In genomic region chr1:153501644-153502321, GRCm38 (mm10) we compare ENCODE assay signal across 8 mouse cellular contexts. TPM values are rescaled to one million over a fixed set of nuclear protein-coding genes. Genes with fewer than 3 reads are reported as not detected.
DNase-seq lines count a peak whose midpoint lies in the region; ATAC-seq and TF ChIP-seq lines count a peak whose summit lies in the region.

No protein-coding gene starts in this region.

- H3ac ChIP-seq in myocyte (ENCODE audit: control insufficient read depth, insufficient read length): no peak overlapping the region

- H3K4me3 ChIP-seq in liver, embryonic 15.5 days (replicated peaks): no peak overlapping the region
- H3K4me3 ChIP-seq in liver, embryonic 11.5 days (ENCODE audit: low read depth, low read length): no peak overlapping the region
- 0 out of 2 replicates have a peak overlapping the region, but pooled peaks have one; percentile 13 for H3K4me3 ChIP-seq in bone marrow macrophage, adult 2 months (ENCODE audit: insufficient read depth, low read length)
- H3K4me3 ChIP-seq in kidney, adult 2 months (ENCODE audit: insufficient read depth, low read depth, low read length): no peak overlapping the region
- no peak overlapping the region for H3K4me3 ChIP-seq in myocyte

- H3K9me3 ChIP-seq in liver, embryonic 15.5 days (replicated peaks): no peaks in the 10 kb centered on the region
- no peaks in the 10 kb centered on the region for H3K9me3 ChIP-seq in liver, embryonic 11.5 days (ENCODE audit: control insufficient read depth, low read length)

- H3K4me1 ChIP-seq in liver, embryonic 15.5 days (replicated peaks): no peaks in the 10 kb centered on the region
- H3K4me1 ChIP-seq in liver, embryonic 11.5 days (replicated peaks; ENCODE audit: control insufficient read depth, insufficient read depth, low read length): no peaks in the 10 kb centered on the region
- peaks cover 18% of the 10 kb centered on the region for H3K4me1 ChIP-seq in bone marrow macrophage, adult 2 months (ENCODE audit: control insufficient read depth, insufficient read depth, low read length)
- H3K4me1 ChIP-seq in kidney, adult 2 months (ENCODE audit: control insufficient read depth, insufficient read depth, low read length): peaks cover 10% of the 10 kb centered on the region

- TF ChIP-seq POLR2A in bone marrow macrophage, adult 2 months (IDR thresholded peaks at IDR 0.05; ENCODE audit: borderline replicate concordance, low read depth, low read length): no peak
- no peak for TF ChIP-seq POLR2A in kidney, adult 2 months (IDR thresholded peaks at IDR 0.05; ENCODE audit: low read depth, low read length)
- no peak for TF ChIP-seq POLR2A in myocyte (IDR thresholded peaks at IDR 0.05; ENCODE audit: insufficient read length, low read depth)

- H3K4me2 ChIP-seq in liver, embryonic 15.5 days: no peak overlapping the region
- no peak overlapping the region for H3K4me2 ChIP-seq in liver, embryonic 11.5 days
- H3K4me2 ChIP-seq in myocyte (ENCODE audit: low read depth): no peak overlapping the region

- H3K9ac ChIP-seq in liver, embryonic 15.5 days: no peak overlapping the region
- no peak overlapping the region for H3K9ac ChIP-seq in liver, embryonic 11.5 days (ENCODE audit: low read depth, low read length)

- peak; percentile 31; the same call in 1 of the 2 replicates for TF ChIP-seq CTCF in bone marrow macrophage, adult 2 months (IDR thresholded peaks at IDR 0.05; ENCODE audit: low read depth, low read length)
- 0 out of 2 replicates have a peak, but pooled peaks have one; percentile 32 for TF ChIP-seq CTCF in kidney, adult 2 months (conservative IDR thresholded peaks at IDR 0.05; ENCODE audit: insufficient read depth, insufficient read length, low read depth, low read length)

- no peaks in the 10 kb centered on the region for H3K27me3 ChIP-seq in liver, embryonic 15.5 days
- H3K27me3 ChIP-seq in liver, embryonic 11.5 days (replicated peaks; ENCODE audit: control insufficient read depth, insufficient read depth, low read length): no peaks in the 10 kb centered on the region
- no peaks in the 10 kb centered on the region for H3K27me3 ChIP-seq in kidney, adult 2 months (replicated peaks; ENCODE audit: control insufficient read depth, insufficient read depth, low read length)
- H3K27me3 ChIP-seq in myocyte (ENCODE audit: control insufficient read depth, insufficient read depth, insufficient read length): no peaks in the 10 kb centered on the region

- ATAC-seq in liver, embryonic 15.5 days (ENCODE audit: insufficient read depth): peak; percentile 37
- ATAC-seq in liver, embryonic 11.5 days (replicated peaks; ENCODE audit: low FRiP score): no peak
- ATAC-seq in monocyte, adult 5-6 weeks (replicated peaks; ENCODE audit: insufficient number of reproducible peaks, low FRiP score, low TSS enrichment, poor library complexity, severe bottlenecking): no peak; the same call in 1 of the 2 replicates

- no peak for DNase-seq in liver, embryonic 11.5 days (ENCODE audit: low spot score)
- peak; percentile 91 for DNase-seq in kidney, adult 2 months
- no peak for DNase-seq in Muller cell, postnatal 12 days (ENCODE audit: inconsistent ontology term)
- no peak for DNase-seq in testis, postnatal 10 days (ENCODE audit: low spot score)

- no peak overlapping the region for H3K27ac ChIP-seq in liver, embryonic 15.5 days (replicated peaks)
- no peak overlapping the region for H3K27ac ChIP-seq in liver, embryonic 11.5 days (ENCODE audit: low read depth, low read length)
- H3K27ac ChIP-seq in bone marrow macrophage, adult 2 months (ENCODE audit: insufficient read depth, low read depth, low read length): peak overlapping the region; percentile 99
- peak overlapping the region; percentile 97 for H3K27ac ChIP-seq in kidney, adult 2 months (ENCODE audit: insufficient read depth, low read depth, low read length)

- WGBS in liver, embryonic 15.5 days (ENCODE audit: insufficient replicate concordance): 33% methylated on average over 5 of the region's 5 CpGs
- 39% methylated on average over 5 of the region's 5 CpGs for WGBS in liver, embryonic 11.5 days
- WGBS in kidney, adult 2 months: 28% methylated on average over 5 of the region's 5 CpGs

- no peaks in the 10 kb centered on the region for H3K79me2 ChIP-seq in myocyte (ENCODE audit: control insufficient read depth, insufficient read depth)

- H3K36me3 ChIP-seq in liver, embryonic 15.5 days (replicated peaks): no peaks in the 10 kb centered on the region
- H3K36me3 ChIP-seq in liver, embryonic 11.5 days (ENCODE audit: control insufficient read depth, insufficient read depth, low read length): no peaks in the 10 kb centered on the region
- H3K36me3 ChIP-seq in kidney, adult 2 months (ENCODE audit: control insufficient read depth, insufficient read depth, low read length): no peaks in the 10 kb centered on the region
- H3K36me3 ChIP-seq in myocyte (ENCODE audit: control insufficient read depth, insufficient read depth): no peaks in the 10 kb centered on the region

TF ChIP-seq in myocyte, 11 proteins besides CTCF, POLR2A, EP300 and RAD21:
- TF ChIP-seq USF1 (IDR thresholded peaks at IDR 0.05; ENCODE audit: low read depth) (no peak), POLR2AphosphoS2 (IDR thresholded peaks at IDR 0.05; ENCODE audit: insufficient read length, low read depth) (no peak), REST (IDR thresholded peaks at IDR 0.05; ENCODE audit: insufficient read depth, insufficient read length) (no peak), CEBPB (IDR thresholded peaks at IDR 0.05; ENCODE audit: insufficient read depth, poor library complexity, severe bottlenecking) (0 out of 2 replicates have a peak, but pooled peaks have one; percentile 29), TCF3 (IDR thresholded peaks at IDR 0.05; ENCODE audit: insufficient read length, low read depth) (peak; percentile 70), MAX (IDR thresholded peaks at IDR 0.05; ENCODE audit: low read depth) (no peak), SRF (IDR thresholded peaks at IDR 0.05; ENCODE audit: control insufficient read depth, insufficient read length, low read depth) (no peak), MYOD1 (IDR thresholded peaks at IDR 0.05; ENCODE audit: control insufficient read depth in 1 of 3, insufficient read length in 2 of 3, low read depth in 2 of 3) (peak; percentile 83 to 97 (median 95)), MYOG (IDR thresholded peaks at IDR 0.05; ENCODE audit: control insufficient read depth in 1 of 3, insufficient read depth in 1 of 3, insufficient read length in 2 of 3, low read depth in 2 of 3) (peak in 2 of 3 experiments; percentile 41 to 80), TCF12 (IDR thresholded peaks at IDR 0.05; ENCODE audit: insufficient read depth, poor library complexity, severe bottlenecking) (peak; percentile 52), E2F4 (IDR thresholded peaks at IDR 0.05; ENCODE audit: insufficient read depth) (no peak)

RNA-seq across cellular contexts. Expression of gene Dhx9, which starts 14.3 kb away (rescaled TPM):
- polyA plus RNA-seq in liver, embryonic 15.5 days (2015; fragmentation: Nextera tagmentation; extraction: Ambion mirVana): 10.0 and 10.7 TPM in 2 replicates
- polyA plus RNA-seq in liver, embryonic 11.5 days (2014; fragmentation: Nextera tagmentation; extraction: Ambion mirVana): 12.9 and 16.0 TPM in 2 replicates
- polyA plus RNA-seq in bone marrow macrophage, adult 2 months (2012; ENCODE audit: insufficient read depth, insufficient read length, missing spikeins): 61.2 and 67.9 TPM in 2 replicates
- 14.4 and 20.9 TPM in 2 replicates for polyA plus RNA-seq in kidney, adult 2 months (2012; rRNA removed)
- 25.2 TPM for polyA plus RNA-seq in myocyte (2012; fragmentation: generic; extraction: Trizol)
- total RNA-seq in monocyte, adult 5-6 weeks (2017): 148 to 217 TPM (median 199 TPM) in 3 replicates

RNA-seq across cellular contexts. Expression of gene Npl, which starts 48.1 kb away (rescaled TPM):
- polyA plus RNA-seq in liver, embryonic 15.5 days (2015; fragmentation: Nextera tagmentation; extraction: Ambion mirVana): 6.1 and 7.1 TPM in 2 replicates
- polyA plus RNA-seq in liver, embryonic 11.5 days (2014; fragmentation: Nextera tagmentation; extraction: Ambion mirVana): 8.0 and 11.0 TPM in 2 replicates
- polyA plus RNA-seq in bone marrow macrophage, adult 2 months (2012; ENCODE audit: insufficient read depth, insufficient read length, missing spikeins): 6.6 and 7.2 TPM in 2 replicates
- 33.7 and 41.2 TPM in 2 replicates for polyA plus RNA-seq in kidney, adult 2 months (2012; rRNA removed)
- polyA plus RNA-seq in myocyte (2012; fragmentation: generic; extraction: Trizol): 0.37 TPM
- total RNA-seq in monocyte, adult 5-6 weeks (2017): 1.9 to 6.3 TPM (median 6.0 TPM) in 3 replicates

Comparison
In these comparisons a context has a peak if more than half of its experiments do, and no peak if none do; other contexts are left out.
1. H3K27ac ChIP-seq: peak in bone marrow macrophage, adult 2 months (single experiment) and kidney, adult 2 months (single experiment); none in liver, embryonic 15.5 days (single experiment) and liver, embryonic 11.5 days (single experiment).